Mouse (Mus musculus) liver, adult 2 months (tissue): ENCODE data around the gene Swt1. TPM values are rescaled to one million over a fixed set of nuclear protein-coding genes. Genes with fewer than 3 reads are reported as not detected.
A peak's percentile ranks its signal among the peaks of the same experiment; 100 is the strongest.

Experiments
- DNase-seq: peaks from one replicate; pipeline ENCODE4 v3.0.0-alpha.2; 2011; ENCODE audit warnings: low read depth, low spot score; ENCODE audit errors: extremely low read depth
- H3K27ac ChIP-seq: fragments of 200-500 bp; replicated peaks from 2 replicates; pipeline ENCODE4 v1.5.1; 2012; ENCODE audit warnings: low read depth, mild to moderate bottlenecking, control low read depth, inconsistent platforms, low read length; ENCODE audit not compliant: insufficient read depth
- H3K27me3 ChIP-seq: fragments of 200-500 bp; 2 replicates; pipeline ENCODE4 v1.6.1; 2012; ENCODE audit warnings: mild to moderate bottlenecking, moderate library complexity, low read length, inconsistent platforms; ENCODE audit not compliant: control insufficient read depth, insufficient read depth
- H3K36me3 ChIP-seq: fragments of 200-500 bp; 2 replicates; pipeline ENCODE4 v1.6.1; 2012; ENCODE audit warnings: low read length, inconsistent platforms; ENCODE audit not compliant: control insufficient read depth, insufficient read depth
- H3K4me1 ChIP-seq: fragments of 200-500 bp; 2 replicates; pipeline ENCODE4 v1.6.1; 2011; ENCODE audit warnings: low read length; ENCODE audit not compliant: control insufficient read depth, insufficient read depth
- H3K4me3 ChIP-seq: fragments of 200-500 bp; 2 replicates; pipeline ENCODE4 v1.5.1; 2011; ENCODE audit warnings: low read depth, mild to moderate bottlenecking, control low read depth, low read length, moderate library complexity; ENCODE audit not compliant: insufficient read depth
- H3K79me2 ChIP-seq: fragments of 200-500 bp; 2 replicates; pipeline ENCODE4 v1.6.1; 2012; ENCODE audit warnings: inconsistent platforms, mild to moderate bottlenecking, low read length, moderate library complexity; ENCODE audit not compliant: control insufficient read depth, insufficient read depth
- H3K9ac ChIP-seq: fragments of 200-500 bp; 2 replicates; pipeline ENCODE4 v1.6.1; 2012; ENCODE audit warnings: low read depth, mild to moderate bottlenecking, control low read depth, inconsistent platforms, low read length
- CTCF ChIP-seq: fragments of 200-500 bp; IDR thresholded peaks from 2 replicates; pipeline ENCODE4 v1.5.1; 2011; ENCODE audit warnings: low read depth, low read length, control low read depth
- POLR2A ChIP-seq: fragments of 200-500 bp; IDR thresholded peaks from 2 replicates; pipeline ENCODE4 v1.6.1; 2011; ENCODE audit warnings: low read length, control low read depth; ENCODE audit not compliant: insufficient read depth; ENCODE audit errors: extremely low read depth
- WGBS: fragments of 180-500 bp; shearing (Covaris S2); methylation state at CpG from one replicate; pipeline ENCODE4 v1.1.7; 2018; 5-methylcytosine and 5-hydroxymethylcytosine counted together
- polyA plus RNA-seq: library from polyadenylated mRNA; depleted of rRNA; stranded (reverse); fragments of >200 nt; gene quantifications from 2 replicates; pipeline ENCODE4 v1.2.3, GENCODE M21; 2012
- total RNA-seq: library from RNA; depleted of rRNA; stranded (reverse); fragments of >200 nt; gene quantifications from 2 replicates; pipeline ENCODE4 v1.2.3, GENCODE M21; 2014

The Swt1 gene
- total and polyA plus RNA-seq, 2 experiments: 2.5 to 20.2 TPM

- Histone ChIP-seq H3K4me3 (peak overlapping the region; percentile 88), H3K27ac (peak overlapping the region; percentile 93), H3K36me3 (peaks cover 5% of the 10 kb centered on the region; the same call in 1 of the 2 replicates), H3K27me3 (no peaks in the 10 kb centered on the region), H3K79me2 (peaks cover 3% of the 10 kb centered on the region; the same call in 1 of the 2 replicates), H3K4me1 (peaks cover 6% of the 10 kb centered on the region; the same call in 1 of the 2 replicates), H3K9ac (peak overlapping the region; percentile 88)
- peak; percentile 77 for DNase-seq
- WGBS: 11% methylated on average over 9 of the region's 9 CpGs
- TF ChIP-seq CTCF: no peak
- TF ChIP-seq POLR2A: no peak
Measured at GRCm38 (mm10) chr1:151429316-151429715, 1.1 kb upstream of the Swt1 start.

GRCm38 (mm10) chr1:151427888-151428262 is 380 bp downstream of the Swt1 start:
- H3K36me3 ChIP-seq: peaks cover 4% of the 10 kb centered on the region
- peak overlapping the region; percentile 90 for H3K9ac ChIP-seq
- no peak for DNase-seq
- WGBS: under 1% methylated on average over 26 of the region's 26 CpGs
- peaks cover 6% of the 10 kb centered on the region; the same call in 1 of the 2 replicates for H3K4me1 ChIP-seq
- TF ChIP-seq CTCF (no peak), POLR2A (no peak)
- H3K79me2 ChIP-seq: peaks cover 3% of the 10 kb centered on the region; the same call in 1 of the 2 replicates
- H3K27me3 ChIP-seq: no peaks in the 10 kb centered on the region
- H3K4me3 ChIP-seq: peak overlapping the region; percentile 85
- peak overlapping the region; percentile 65 for H3K27ac ChIP-seq

- Histone ChIP-seq H3K79me2 (peaks cover 3% of the 10 kb centered on the region; the same call in 1 of the 2 replicates), H3K27me3 (no peaks in the 10 kb centered on the region), H3K27ac (no peak overlapping the region), H3K4me1 (peaks cover 6% of the 10 kb centered on the region; the same call in 1 of the 2 replicates), H3K9ac (no peak overlapping the region), H3K4me3 (peak overlapping the region; percentile 48), H3K36me3 (peaks cover 10% of the 10 kb centered on the region)
- WGBS: 8% methylated on average over 7 of the region's 7 CpGs
- no peak for TF ChIP-seq POLR2A
- TF ChIP-seq CTCF: no peak
- DNase-seq: peak; percentile 39
Measured at GRCm38 (mm10) chr1:151426947-151427600, 1.2 kb downstream of the Swt1 start.

GRCm38 (mm10) chr1:151422178-151422577 is 6.1 kb downstream of the Swt1 start:
- H3K4me1 ChIP-seq: peaks cover 3% of the 10 kb centered on the region; the same call in 1 of the 2 replicates
- 78% methylated on average over 3 of the region's 3 CpGs for WGBS
- H3K79me2 ChIP-seq: no peaks in the 10 kb centered on the region; the same call in 1 of the 2 replicates
- H3K27me3 ChIP-seq: no peaks in the 10 kb centered on the region
- H3K9ac ChIP-seq: no peak overlapping the region
- H3K36me3 ChIP-seq: peaks cover 29% of the 10 kb centered on the region
- DNase-seq: no peak
- no peak overlapping the region for H3K27ac ChIP-seq
- no peak overlapping the region for H3K4me3 ChIP-seq
- TF ChIP-seq POLR2A (no peak), CTCF (no peak)

GRCm38 (mm10) chr1:151409827-151410226 is 18.4 kb downstream of the Swt1 start:
- Histone ChIP-seq H3K4me1 (no peaks in the 10 kb centered on the region), H3K27ac (no peak overlapping the region), H3K27me3 (no peaks in the 10 kb centered on the region), H3K79me2 (no peaks in the 10 kb centered on the region), H3K9ac (no peak overlapping the region), H3K36me3 (peaks cover 33% of the 10 kb centered on the region), H3K4me3 (no peak overlapping the region)
- DNase-seq: no peak
- TF ChIP-seq POLR2A: no peak
- TF ChIP-seq CTCF: no peak
- WGBS: 98% methylated on average over 3 of the region's 3 CpGs

GRCm38 (mm10) chr1:151390029-151390428 is 38.2 kb downstream of the Swt1 start:
- no peaks in the 10 kb centered on the region for H3K4me1 ChIP-seq
- DNase-seq: no peak
- H3K27ac ChIP-seq: no peak overlapping the region
- no peaks in the 10 kb centered on the region for H3K27me3 ChIP-seq
- peaks cover 23% of the 10 kb centered on the region for H3K36me3 ChIP-seq
- TF ChIP-seq CTCF (peak; percentile 47), POLR2A (no peak)
- H3K9ac ChIP-seq: no peak overlapping the region
- H3K79me2 ChIP-seq: no peaks in the 10 kb centered on the region
- WGBS: 100% methylated on average over 1 of the region's 1 CpGs
- H3K4me3 ChIP-seq: no peak overlapping the region
